Mouse (Mus musculus) large intestine, adult 2 months (tissue): ENCODE data around the gene Ier3. TPM values are rescaled to one million over a fixed set of nuclear protein-coding genes. Genes with fewer than 3 reads are reported as not detected.
A peak's percentile ranks its signal among the peaks of the same experiment; 100 is the strongest.

ENCODE experiments used
- DNase-seq: peaks from one replicate; pipeline ENCODE4 v3.0.0-alpha.2; 2012; ENCODE audit warnings: low read depth, low spot score
- WGBS: fragments of 180-500 bp; shearing (Covaris S2); methylation state at CpG from one replicate; pipeline ENCODE4 v1.1.7; 2018; 5-methylcytosine and 5-hydroxymethylcytosine counted together
- polyA plus RNA-seq: library from polyadenylated mRNA; depleted of rRNA; stranded (reverse); fragments of >200 nt; gene quantifications from 2 replicates; pipeline ENCODE4 v1.2.3, GENCODE M21; 2012; rRNA removed

The Ier3 gene
- 11.4 and 11.6 TPM in 2 replicates for polyA plus RNA-seq

DNA sequence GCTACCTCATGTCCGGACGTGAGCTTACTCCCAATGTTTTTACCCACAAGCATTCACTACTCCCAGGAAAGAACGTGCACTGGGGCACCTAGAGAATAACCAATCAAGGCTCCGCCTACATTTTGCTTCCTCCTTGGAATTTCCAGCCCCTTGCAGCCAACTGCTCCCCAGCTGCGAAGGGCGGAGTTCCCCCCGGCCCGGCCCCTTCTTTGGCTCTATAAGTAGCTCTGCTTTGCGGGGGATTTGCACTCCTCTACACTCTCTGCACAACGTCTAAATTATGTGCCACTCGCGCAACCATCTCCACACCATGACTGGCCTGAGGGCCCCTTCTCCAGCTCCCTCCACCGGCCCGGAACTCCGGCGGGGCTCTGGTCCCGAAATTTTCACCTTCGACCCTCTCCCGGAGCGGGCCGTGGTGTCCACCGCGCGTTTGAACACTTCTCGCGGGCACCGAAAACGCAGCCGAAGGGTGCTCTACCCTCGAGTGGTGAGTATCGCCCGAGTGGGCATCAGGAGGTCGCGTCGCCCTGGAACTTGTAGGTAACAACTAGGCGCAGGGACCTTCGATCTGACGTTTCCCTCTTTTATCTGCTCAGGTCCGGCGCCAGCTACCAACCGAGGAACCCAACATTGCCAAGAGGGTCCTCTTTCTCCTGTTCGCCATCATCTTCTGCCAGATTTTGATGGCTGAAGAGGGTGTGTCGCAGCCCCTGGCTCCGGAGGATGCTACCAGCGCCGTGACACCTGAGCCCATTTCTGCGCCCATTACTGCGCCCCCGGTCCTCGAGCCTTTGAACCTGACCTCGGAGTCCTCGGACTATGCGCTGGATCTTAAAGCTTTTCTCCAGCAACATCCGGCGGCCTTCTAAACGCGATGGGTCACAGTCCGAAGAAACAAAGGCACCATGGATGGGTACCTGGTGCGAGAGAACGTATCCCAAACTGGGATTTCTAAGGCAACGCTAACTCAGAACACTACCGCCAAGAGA is at the start of gene Ier3:
Gene Ier3 (plus strand): TSS at position 246 of the 992 bp plus-strand sequence.
- under 1% methylated on average over 62 of the region's 62 CpGs for WGBS
- DNase-seq = peak; percentile 86

DNA sequence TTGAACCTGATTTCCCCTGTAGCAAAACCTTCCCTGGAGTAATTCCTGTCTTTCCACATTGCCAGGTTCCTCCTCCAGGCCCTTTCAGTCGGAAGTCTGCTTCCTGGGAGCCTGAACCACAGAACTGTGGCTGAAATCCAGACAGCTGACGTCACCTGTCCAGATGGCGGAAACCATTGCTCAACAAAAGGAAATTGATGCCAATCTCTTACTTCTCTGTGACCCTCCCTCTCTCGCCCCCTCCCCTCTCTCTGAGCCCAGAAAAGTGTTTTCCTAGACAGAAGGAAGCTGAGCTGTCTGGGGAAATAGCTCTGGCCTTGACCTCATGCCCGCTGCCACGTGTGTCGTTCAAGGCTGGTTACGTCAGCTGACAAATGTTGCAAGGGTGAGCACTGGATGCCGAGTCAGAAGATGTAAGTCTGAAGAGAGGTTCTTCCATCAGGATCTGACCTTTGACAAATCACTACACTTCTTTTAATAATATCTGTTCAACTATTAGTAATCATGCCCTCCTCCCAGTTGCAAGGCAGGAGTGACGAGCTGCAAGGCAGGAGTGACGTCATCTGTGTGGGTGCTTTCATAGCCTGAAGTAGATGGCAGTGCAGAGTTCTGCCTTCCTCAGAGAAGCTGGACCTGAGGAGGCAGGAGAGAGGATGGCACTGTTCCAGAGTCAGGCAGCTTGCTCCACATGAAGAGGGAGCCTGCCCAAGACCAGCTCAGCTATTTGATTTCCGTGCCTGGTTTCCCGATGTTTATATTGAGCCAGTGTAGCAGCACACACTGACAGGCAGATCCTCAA is 44.5 kb upstream of the Ier3 start:
- WGBS = 13% methylated on average over 13 of the region's 13 CpGs
- no peak for DNase-seq

DNA sequence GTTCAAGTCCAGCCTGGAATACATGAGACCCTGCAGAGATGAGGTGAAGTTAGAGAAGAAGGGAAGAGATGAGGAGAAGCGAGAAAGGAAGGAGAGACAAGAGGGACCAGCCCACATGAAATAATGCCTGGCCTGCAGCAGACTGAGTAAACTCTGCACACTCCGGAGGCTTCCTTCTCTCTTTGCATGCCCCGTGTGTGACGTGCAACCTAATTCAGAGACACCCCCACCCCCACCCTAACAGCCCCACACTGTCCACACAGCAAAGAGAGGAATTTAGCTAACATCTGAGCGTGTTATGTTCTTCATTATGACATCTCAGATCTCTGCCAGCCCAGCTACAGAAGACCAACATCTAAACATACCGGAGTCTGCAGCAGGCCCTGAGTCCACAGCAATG is 42.5 kb upstream of the Ier3 start:
- DNase-seq = no peak
- 67% methylated on average over 6 of the region's 6 CpGs for WGBS

DNA sequence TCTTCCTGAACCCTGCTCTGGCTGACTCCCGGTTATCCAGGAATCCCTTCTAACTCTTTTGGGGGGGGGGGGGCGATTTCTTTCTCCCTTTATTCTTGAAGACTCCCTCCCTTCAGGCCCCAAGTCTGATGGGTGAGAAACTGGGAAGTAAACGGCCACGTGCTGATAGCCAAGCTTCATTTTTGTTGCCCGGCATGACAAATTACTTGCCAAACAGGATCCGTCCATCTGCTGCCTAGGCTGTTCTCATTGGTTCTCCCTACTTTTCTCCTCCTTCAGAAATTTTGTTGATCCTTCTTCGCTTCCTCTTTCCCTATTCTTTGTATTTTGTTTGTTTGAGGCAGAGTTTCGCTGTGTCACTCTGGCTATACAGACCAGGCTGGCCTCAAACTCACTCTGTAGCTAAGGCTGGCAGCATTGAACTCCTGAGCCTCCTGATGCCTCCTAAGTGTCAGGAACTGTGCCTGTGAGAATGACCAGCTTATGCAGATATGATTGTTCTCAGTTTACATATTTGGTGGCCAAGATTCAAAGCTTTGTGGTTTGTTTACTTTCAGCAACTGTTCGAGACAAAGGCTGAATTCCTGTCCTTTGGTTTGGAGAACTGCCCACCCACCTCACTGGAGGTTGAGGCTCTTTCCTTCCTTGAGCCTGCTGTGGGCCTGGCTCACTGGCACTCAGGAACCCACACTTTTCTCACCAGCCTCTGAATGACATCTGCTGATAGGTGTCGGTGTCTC is 41.8 kb upstream of the Ier3 start:
- 34% methylated on average over 10 of the region's 10 CpGs for WGBS
- no peak for DNase-seq

DNA sequence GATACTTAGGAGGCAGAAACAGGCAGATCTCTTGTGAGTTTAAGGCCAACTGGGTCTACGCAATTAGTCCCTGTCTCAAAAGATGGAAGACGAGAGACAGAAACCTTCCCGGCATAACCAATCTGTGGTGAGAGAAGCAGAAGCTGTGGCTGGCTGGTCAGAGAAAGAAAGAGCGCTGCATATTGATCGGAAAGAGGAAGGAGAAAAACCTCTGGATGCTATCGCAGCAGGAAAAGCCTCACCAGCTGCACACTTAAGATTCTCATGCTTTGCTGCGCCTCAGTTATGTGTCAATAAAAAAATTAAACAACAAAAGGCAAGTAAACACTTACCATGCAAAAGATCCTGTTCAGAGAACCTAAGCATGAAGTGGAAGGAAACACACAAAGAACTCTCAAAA is 41.1 kb upstream of the Ier3 start:
- no peak for DNase-seq
- 87% methylated on average over 7 of the region's 7 CpGs for WGBS

DNA sequence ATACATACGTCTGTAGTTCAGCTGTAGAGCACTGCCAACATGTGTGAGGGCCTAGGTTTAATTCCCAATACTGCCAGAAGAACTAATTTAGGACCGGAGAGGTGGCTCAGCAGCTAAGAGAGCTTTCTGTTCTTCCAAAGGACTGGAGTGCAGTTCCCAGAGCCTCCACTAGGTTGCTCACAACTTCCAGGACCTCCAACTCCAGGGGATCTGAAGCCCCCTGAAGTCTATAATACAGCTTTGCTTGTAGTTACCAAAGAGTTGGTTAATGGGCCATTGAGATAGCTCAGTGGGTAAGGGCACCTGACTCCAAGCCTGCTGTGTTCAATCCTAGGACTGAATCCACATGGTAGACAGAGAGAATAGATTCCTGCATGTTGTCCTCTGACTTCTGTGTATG is 39.1 kb upstream of the Ier3 start:
- no peak for DNase-seq
- 79% methylated on average over 2 of the region's 2 CpGs for WGBS

DNA sequence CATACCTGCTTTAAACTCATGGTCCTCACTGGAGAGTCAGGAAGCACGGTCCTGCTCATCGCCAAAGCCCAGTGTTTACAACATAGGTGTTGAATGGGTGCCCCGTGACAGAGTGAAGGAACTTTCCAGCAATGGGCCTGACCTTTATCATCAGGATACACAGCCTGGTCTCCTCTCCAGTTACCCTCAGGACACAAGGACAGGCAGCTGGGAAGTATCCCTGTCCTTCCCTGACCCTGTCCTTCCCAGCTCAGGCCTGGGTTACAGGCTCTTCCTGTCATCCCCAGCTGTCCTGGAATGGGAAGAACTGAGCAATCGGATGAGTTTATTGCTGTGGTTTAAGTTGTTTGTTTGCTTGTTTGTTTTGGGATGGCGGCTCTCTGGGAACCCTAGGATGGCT is 38.6 kb upstream of the Ier3 start:
- no peak for DNase-seq
- WGBS = 75% methylated on average over 5 of the region's 5 CpGs

DNA sequence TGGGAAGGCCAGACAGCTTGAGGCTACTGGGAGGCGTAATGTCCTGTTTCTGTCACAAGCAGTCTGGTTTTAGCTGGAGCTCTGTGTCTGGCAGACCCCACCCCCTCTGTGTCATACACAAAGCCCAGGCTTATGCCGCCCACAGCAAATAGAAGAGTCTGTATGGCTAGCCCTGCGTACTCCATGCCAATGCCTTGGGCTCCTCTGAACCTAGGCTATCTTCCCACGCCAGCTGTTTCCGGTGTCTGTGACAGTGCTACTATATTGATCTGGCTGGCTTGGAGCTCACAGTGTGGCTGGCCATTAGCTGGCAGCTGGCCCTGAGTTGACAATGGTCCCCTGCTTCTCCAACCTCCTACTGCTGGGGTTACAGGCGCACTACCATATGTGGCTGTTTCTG is 37.5 kb upstream of the Ier3 start:
- no peak for DNase-seq
- WGBS = 89% methylated on average over 6 of the region's 6 CpGs

DNA sequence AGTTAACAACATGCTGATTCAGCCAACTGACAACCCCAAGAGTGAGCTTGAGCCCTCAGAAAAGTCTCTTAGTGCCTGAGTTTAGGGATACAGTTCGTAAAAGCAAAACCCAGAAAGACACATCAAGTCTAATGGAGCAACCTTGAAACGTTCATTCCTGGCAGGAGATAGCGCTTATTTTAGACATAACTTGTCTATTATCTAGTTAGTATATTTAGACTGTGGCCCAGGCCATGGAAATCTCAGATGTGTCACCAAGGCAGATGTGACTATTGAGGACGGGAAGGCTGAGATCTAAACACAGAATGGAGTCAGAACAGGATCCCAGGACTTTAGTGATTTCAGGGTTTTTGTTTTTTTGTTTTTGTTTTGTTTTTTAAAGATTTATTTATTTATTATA is 36.3 kb upstream of the Ier3 start:
- no peak for DNase-seq
- WGBS = 78% methylated on average over 4 of the region's 4 CpGs

DNA sequence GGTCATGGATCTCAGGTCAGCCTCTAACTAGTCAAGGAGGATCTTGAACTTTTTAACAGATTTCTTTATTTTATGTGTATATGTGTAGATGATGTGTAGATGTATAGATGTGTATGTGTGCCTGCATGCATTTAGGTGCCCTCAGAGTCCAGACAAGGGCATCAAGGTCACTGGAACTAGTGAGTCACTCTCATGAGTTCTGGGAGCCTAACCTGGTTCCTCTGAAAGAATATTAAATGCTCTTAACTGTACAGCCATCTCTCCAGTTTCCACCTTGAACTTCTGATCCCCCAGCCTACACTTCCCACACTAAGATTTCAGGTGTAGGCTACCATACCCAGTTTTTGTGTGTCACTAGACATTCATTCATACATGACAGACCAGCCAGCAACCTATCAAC is 34.0 kb upstream of the Ier3 start:
- no peak for DNase-seq

DNA sequence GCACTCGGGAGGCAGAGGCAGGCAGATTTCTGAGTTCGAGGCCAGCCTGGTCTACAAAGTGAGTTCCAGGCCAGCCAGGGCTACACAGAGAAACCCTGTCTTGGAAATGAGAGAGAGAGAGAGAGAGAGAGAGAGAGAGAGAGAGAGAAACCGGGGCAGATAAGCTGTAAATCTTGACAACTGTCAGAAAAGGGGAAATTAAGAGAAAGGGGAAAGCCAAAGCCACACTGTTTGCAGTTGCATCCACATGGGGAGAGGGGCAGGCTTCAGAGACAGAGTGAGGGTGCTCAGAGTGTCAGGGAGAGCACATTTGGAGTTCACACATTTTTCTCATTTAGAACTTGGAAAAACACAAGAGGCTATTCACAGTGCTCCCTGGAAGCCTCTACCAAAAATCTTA is 33.5 kb upstream of the Ier3 start:
- DNase-seq = no peak
- WGBS = 71% methylated on average over 3 of the region's 3 CpGs

DNA sequence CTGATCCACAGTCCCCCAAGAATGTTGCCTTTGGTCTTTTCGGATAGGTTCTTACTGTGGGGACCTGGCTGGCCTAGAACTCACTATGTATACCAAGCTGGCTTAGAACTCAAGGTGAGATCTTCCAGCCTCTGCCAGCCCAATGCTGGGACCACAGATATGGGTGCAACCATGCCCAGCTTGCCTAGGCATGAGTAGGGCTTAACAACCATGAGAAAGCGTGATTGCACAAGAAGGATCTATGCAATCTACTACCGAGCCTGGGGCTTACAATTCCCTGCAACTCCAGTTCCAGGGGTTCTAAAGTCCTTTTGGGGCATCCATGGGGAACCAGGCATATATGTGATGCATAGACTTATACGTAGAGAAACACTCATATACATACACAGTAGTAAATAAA is 30.6 kb upstream of the Ier3 start:
- 89% methylated on average over 4 of the region's 4 CpGs for WGBS
- DNase-seq = no peak

DNA sequence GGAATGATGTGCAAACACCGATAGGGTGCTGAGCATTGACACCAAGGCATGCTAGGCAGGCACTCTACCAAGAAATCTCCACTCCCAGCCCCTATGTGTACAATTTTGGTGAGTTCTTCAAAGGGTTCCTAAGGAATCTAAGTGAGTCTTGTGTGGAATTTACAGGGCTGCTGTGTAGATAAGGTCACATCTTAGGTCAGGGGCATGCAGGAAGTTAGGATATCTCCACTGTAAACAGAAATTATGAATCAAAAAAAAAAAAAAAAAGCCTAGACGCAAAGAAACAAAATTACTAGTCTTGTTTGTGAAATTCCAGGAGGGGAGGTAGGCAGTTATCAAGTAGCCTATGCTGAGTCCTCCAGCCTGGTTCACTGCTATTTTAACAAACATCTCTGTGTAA is 28.6 kb upstream of the Ier3 start:
- DNase-seq = no peak
- 56% methylated on average over 2 of the region's 2 CpGs for WGBS

DNA sequence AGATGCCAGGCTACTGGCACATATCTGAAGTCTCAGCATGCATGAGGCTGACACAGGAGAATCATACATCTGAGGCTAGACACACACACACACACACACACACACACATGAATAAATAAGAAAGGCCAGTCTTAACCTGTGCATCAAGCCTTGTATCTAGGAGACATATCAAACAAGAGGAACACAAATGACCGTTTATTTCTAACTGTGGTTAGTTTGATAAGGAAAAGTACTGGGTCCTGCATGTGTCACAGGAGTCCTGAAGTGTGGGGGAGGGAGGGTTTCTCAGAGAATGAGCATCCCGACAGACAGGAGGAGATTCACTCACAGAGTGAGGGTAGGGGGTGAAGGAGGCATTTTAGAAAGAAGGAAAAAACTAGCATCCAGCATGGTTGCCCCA is 26.4 kb upstream of the Ier3 start:
- no peak for DNase-seq
- 26% methylated on average over 2 of the region's 2 CpGs for WGBS

DNA sequence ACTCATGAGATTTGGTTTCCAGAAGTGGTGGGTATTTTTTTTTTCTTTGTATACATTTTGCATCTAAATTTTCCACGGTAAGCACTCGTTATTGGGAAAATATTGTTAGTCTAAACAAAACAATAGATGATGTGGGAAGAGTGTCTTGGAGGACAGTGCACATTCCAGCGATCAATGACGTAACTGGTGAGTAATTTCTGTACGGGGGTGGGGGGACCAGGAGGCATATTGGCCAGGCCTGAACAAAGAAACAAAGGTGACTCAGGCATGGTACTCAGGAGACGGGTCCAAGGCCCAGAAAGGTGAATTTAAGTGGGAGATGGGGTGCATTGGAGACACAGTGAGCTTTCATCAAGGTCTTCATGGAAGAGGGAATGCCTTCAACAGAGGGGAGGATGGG is 25.8 kb upstream of the Ier3 start:
- DNase-seq = no peak
- 73% methylated on average over 6 of the region's 6 CpGs for WGBS

DNA sequence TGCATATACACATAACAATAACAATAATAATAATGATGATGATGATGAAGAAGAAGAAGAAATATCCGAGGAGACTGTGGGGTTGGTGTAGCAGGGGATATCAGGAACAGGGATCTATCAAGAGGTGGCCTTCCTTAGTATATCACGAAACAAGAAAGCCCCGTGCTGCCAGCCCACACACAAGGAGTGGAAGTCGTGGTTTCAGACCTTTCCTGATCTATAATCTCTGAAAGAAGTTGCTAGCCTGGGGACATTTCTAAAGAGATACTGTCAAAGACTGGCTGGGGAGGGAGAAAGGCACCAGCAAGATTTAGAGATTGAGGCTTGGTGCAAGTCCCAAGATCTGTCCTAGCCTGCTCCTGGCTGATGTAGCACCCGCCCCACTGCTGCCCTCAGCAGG is 24.6 kb upstream of the Ier3 start:
- 73% methylated on average over 5 of the region's 5 CpGs for WGBS

DNA sequence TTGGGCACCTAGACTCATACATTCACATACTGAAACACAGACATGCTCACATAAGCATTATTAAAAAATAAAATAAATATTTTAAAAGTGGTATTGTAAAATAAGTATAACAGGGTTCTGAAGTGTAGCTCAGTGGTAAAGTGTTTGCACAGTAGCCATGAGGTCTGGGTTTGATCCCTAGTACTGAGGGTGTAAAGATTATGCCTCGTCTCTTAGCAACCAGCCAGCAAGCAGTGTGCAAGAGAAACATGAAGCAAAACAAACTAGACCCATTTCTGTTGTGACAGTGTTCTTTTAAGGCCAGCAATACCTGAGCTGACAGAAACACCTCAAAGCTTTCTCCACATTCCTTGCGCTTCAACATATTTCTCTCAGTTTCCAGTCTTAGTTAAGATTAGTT is 20.6 kb upstream of the Ier3 start:
- no peak for DNase-seq
- 83% methylated on average over 2 of the region's 2 CpGs for WGBS

More for the DNA sequence above, 24.6 kb upstream of the Ier3 start:
- no peak for DNase-seq

DNA sequence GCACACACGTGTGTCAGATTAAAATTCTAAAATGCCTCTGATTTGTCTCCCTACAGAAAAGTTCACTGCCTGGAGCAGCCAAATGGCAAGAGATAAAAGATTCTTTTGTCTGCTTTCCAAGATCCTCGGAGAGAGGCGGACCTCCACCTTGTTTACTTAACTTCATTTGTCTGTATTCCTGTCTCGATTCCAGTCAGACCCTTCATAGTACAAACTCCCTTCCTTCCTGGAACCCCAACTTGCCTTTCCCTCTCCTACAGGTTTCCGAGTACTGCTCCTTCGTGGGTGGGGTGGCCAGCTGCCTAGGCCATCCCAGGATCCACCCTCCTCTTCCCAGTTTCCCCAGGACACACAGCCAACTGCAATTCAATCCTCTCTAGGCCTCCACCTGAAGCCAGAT is 18.5 kb upstream of the Ier3 start:
- DNase-seq = no peak
- 31% methylated on average over 6 of the region's 6 CpGs for WGBS

DNA sequence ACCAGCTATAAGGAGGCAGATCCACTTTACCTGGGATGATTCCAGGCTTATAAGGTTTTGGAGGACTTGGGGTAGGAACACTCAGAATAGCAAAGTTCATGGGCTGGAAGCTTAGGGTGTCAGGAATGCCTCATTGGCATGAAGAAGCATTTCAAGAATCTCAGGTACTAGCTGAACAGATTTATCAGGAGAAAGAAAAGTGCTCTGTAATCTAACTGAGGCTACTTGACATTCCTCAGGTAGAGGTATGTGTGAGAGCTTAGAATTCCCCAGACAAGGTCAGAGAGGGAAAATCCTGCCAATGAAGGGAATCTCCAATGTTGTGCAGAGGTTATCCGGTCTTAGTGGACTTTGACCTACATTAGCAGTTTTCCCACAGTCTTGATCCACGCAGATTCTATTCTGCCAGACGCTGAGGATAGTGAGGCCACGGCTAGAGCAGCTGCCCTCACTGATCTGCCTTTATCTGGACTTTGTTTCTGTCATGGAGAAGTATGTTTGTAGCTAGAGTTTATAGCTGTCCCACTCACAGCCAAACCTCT is 17.6 kb upstream of the Ier3 start:
- no peak for DNase-seq
- 13% methylated on average over 4 of the region's 4 CpGs for WGBS

DNA sequence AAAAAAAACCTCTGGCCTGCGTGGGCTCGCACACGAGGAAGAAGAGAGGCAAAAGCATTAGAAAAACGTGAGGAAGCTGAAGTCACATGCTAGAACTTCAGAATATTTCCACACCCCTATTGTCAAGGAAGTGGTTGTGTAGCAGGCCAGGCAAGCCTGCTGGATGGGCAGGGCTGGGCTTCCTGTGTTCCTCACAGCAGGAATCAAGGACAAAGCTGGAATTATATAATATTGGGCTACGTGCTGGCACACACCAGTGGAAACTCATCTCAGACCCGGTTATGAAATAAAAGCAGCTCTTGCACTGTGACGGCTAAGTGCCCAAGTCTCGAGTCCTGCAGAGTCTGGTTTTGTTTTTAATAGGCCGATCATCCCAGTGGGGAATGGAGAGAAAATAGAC is 13.4 kb upstream of the Ier3 start:
- no peak for DNase-seq
- 15% methylated on average over 9 of the region's 9 CpGs for WGBS
